Mouse (Mus musculus) heart, embryonic 12.5 days (tissue): ENCODE data around the gene Afg1l. TPM values are rescaled to one million over a fixed set of nuclear protein-coding genes. Genes with fewer than 3 reads are reported as not detected.

Experiments used
- ATAC-seq: fragments of 200-750 bp; cut with Nextera tagmentation; 2 replicates; pipeline ENCODE4 v1.8.0; 2017; ENCODE audit warnings: moderate TSS enrichment, moderate library complexity; ENCODE audit not compliant: insufficient number of reproducible peaks, low FRiP score
- H3K27ac ChIP-seq: fragments of 300-500 bp; sonication (generic); 2 replicates; pipeline ENCODE4 v1.5.1; 2016; ENCODE audit warnings: mild to moderate bottlenecking, moderate library complexity; ENCODE audit not compliant: poor library complexity, severe bottlenecking
- H3K27me3 ChIP-seq: fragments of 300-500 bp; sonication (generic); replicated peaks from 2 replicates; pipeline ENCODE4 v1.6.1; 2016; ENCODE audit warnings: mild to moderate bottlenecking, moderate library complexity
- H3K36me3 ChIP-seq: fragments of 300-500 bp; sonication (generic); 2 replicates; pipeline ENCODE4 v1.6.1; 2016; ENCODE audit warnings: mild to moderate bottlenecking, moderate library complexity
- H3K4me1 ChIP-seq: fragments of 300-500 bp; sonication (generic); replicated peaks from 2 replicates; pipeline ENCODE4 v1.6.1; 2016; ENCODE audit warnings: mild to moderate bottlenecking
- H3K4me2 ChIP-seq: fragments of 300-500 bp; sonication (generic); 2 replicates; pipeline ENCODE4 v1.6.1; 2016; ENCODE audit warnings: mild to moderate bottlenecking, moderate library complexity
- H3K4me3 ChIP-seq: fragments of 300-500 bp; sonication (generic); 2 replicates; pipeline ENCODE4 v1.5.1; 2016; ENCODE audit warnings: mild to moderate bottlenecking
- H3K9ac ChIP-seq: fragments of 300-500 bp; sonication (generic); 2 replicates; pipeline ENCODE4 v1.6.1; 2016; ENCODE audit warnings: mild to moderate bottlenecking, moderate library complexity
- H3K9me3 ChIP-seq: fragments of 300-500 bp; sonication (generic); replicated peaks from 2 replicates; pipeline ENCODE4 v1.6.1; 2016; ENCODE audit warnings: mild to moderate bottlenecking, moderate library complexity
- WGBS: fragments of 180-500 bp; shearing (Covaris S2); methylation state at CpG from one replicate; pipeline ENCODE4 v1.1.7; 2016; 5-methylcytosine and 5-hydroxymethylcytosine counted together
- polyA plus RNA-seq: library from polyadenylated mRNA; unstranded; fragments of >200 nt; fragmentation: Nextera tagmentation; extraction: Ambion mirVana; gene quantifications from 2 replicates; pipeline ENCODE4 v1.2.1, GENCODE M21; 2016

Gene Afg1l
- polyA plus RNA-seq, 1 experiment from 2014 or later = 13.5 TPM

DNA sequence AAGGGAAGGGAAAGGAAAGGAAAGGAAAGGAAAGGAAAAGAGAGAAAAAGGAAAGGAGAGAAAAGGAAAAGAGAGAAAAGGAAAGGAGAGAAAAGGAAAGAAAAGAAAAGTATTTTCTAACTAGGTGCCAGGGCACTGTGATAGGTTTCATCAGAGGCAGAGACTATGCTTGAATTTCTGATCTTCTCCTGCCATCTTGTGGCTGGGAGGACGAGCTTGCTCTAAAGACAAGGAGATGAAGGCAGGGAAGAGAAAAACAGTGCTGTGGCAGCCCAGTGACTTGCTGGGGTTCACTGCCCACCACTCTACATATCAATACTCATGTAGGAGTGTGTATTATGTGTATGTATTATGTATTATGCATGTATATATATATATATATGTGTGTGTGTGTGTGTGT lies 183.3 kb downstream of the Afg1l start:
- Histone ChIP-seq H3K27me3 (no peaks in the 10 kb centered on the region), H3K36me3 (no peaks in the 10 kb centered on the region), H3K9ac (no peak overlapping the region), H3K4me1 (peaks cover 11% of the 10 kb centered on the region; the same call in 1 of the 2 replicates), H3K27ac (no peak overlapping the region), H3K4me3 (no peak overlapping the region), H3K9me3 (0 out of 2 replicates have a peak, but pooled peaks cover 3% of the 10 kb centered on the region), H3K4me2 (no peak overlapping the region)
- no peak for ATAC-seq
- WGBS = 0% methylated on average over 1 of the region's 1 CpGs

DNA sequence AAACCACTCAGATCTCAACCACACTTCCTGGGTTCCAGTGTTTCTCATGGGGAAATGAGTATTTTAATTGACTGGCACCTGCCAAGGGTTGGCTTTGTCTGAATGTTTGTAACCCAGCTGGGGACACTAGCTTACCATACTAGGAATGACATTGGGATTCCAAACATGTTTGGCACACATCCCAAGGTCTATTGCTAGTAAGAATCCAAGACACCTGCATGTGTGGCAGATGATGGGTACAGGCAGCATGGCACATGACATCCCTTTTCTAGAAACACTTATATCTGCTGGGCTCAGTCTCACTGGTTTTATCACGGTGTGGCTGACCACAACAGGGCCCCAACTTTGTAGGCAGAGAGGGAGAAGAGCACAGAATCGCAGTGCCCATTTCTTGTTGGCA lies 184.0 kb downstream of the Afg1l start:
- Histone ChIP-seq H3K4me2 (no peak overlapping the region), H3K27me3 (no peaks in the 10 kb centered on the region; the same call in 1 of the 2 replicates), H3K27ac (no peak overlapping the region), H3K9me3 (0 out of 2 replicates have a peak, but pooled peaks cover 3% of the 10 kb centered on the region), H3K36me3 (no peaks in the 10 kb centered on the region), H3K9ac (no peak overlapping the region), H3K4me1 (peaks cover 11% of the 10 kb centered on the region; the same call in 1 of the 2 replicates), H3K4me3 (no peak overlapping the region)
- WGBS = 58% methylated on average over 2 of the region's 2 CpGs
- no peak for ATAC-seq

DNA sequence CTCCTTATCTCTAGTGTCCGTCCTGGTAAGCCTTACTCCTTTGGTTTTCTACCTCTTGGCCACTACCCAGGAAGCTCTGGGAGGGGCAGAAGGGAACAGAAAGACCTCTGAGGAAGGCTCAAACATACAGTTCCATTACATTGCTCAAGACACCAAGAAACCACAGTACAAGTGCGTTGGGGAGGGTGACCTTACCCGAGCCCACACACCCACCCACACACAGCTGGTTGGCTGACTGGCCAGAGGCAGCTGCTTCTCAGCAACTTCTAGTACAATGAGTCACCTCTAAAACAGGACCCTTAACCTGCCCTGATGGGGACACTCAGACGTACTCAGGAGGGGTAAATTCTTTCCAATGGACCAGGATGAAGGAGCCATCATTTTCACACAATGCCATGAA lies 184.5 kb downstream of the Afg1l start:
- Histone ChIP-seq H3K9ac (no peak overlapping the region), H3K27me3 (no peaks in the 10 kb centered on the region; the same call in 1 of the 2 replicates), H3K36me3 (no peaks in the 10 kb centered on the region), H3K4me2 (no peak overlapping the region), H3K4me3 (no peak overlapping the region), H3K9me3 (0 out of 2 replicates have a peak, but pooled peaks cover 3% of the 10 kb centered on the region), H3K4me1 (peaks cover 11% of the 10 kb centered on the region; the same call in 1 of the 2 replicates), H3K27ac (no peak overlapping the region)
- no peak for ATAC-seq
- WGBS = 49% methylated on average over 4 of the region's 4 CpGs

DNA sequence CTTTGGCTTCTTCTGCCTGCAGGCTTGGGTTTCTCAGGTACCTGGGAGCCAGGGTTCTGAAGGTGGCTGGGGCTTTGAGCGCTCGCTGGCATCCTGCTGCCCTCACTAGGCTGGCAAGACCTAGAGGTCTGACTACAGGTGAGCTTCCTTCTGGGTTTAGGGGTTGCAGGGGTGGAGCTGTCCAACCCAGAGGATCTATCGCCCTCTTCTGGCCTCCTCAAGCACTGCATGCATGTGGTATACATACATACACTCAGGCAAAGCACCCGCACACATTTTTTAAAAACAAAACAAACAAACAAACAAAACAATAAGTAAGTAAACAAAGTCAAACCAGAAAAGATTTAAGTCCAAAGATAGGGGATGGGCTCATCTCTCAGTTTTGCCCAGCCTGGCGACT lies 187.0 kb downstream of the Afg1l start:
- H3K4me3 ChIP-seq = no peak overlapping the region
- no peaks in the 10 kb centered on the region for H3K36me3 ChIP-seq
- peaks cover 11% of the 10 kb centered on the region; the same call in 1 of the 2 replicates for H3K4me1 ChIP-seq
- H3K4me2 ChIP-seq = no peak overlapping the region
- no peaks in the 10 kb centered on the region; the same call in 1 of the 2 replicates for H3K27me3 ChIP-seq
- H3K9me3 ChIP-seq = peaks cover 5% of the 10 kb centered on the region
- 61% methylated on average over 5 of the region's 5 CpGs for WGBS
- H3K27ac ChIP-seq = no peak overlapping the region
- no peak overlapping the region for H3K9ac ChIP-seq
- ATAC-seq = 0 out of 2 replicates have a peak, but pooled peaks have one; percentile 18

DNA sequence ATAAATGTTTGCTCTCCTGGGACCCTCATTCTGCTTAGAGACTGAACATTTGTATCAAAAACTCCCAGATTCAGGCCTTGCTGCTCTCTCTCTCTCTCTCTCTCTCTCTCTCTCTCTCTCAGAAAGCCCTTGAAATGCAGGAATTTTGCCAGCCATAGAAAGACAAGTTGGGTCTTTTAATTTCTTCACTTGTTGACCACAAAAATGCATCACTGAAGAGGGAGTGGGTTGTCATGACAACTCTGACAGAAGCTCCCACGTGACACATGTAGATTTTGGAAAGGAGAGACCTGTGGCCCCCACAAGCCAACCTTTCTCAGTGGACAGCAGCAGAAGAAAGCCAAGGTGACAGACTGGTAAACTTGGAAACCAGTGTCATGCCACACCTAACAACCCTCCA lies 190.7 kb downstream of the Afg1l start:
- Histone ChIP-seq H3K27ac (no peak overlapping the region), H3K27me3 (no peaks in the 10 kb centered on the region; the same call in 1 of the 2 replicates), H3K9me3 (peaks cover 19% of the 10 kb centered on the region), H3K36me3 (no peaks in the 10 kb centered on the region), H3K4me3 (no peak overlapping the region), H3K4me1 (no peaks in the 10 kb centered on the region), H3K4me2 (no peak overlapping the region), H3K9ac (no peak overlapping the region)
- WGBS = 74% methylated on average over 1 of the region's 1 CpGs
- no peak for ATAC-seq

DNA sequence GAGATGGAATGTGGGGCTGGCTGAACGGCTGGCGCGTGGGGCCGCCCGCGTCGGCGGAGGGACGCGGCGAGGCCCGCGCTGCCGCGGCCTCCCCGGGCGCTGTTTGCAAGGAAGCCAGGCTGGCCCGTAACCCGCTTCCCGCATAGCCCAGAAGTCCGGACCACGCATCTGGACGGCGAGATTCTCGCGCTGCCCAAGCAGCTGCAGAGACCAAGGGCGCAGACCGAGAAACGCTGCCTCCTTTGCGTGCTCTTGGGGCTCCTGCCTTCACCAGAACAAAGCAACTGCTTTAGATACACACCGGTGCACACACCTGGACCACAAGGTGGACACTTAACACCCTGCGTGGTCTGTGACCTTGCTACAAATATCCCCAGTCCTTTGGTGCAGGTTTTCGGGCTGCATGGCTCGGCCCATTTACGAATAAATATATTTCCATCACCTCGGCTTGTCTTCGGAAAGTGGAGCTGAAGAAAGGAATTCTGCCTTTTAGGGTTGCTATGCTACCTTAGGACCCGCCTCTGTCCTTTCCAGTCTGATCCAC lies 200.0 kb downstream of the Afg1l start:
- H3K9me3 ChIP-seq = no peaks in the 10 kb centered on the region
- WGBS = 2% methylated on average over 38 of the region's 38 CpGs
- no peak; the same call in 1 of the 2 replicates for ATAC-seq
- H3K27ac ChIP-seq = peak overlapping the region; percentile 98
- H3K4me2 ChIP-seq = peak overlapping the region; percentile 93
- 0 out of 2 replicates have a peak, but pooled peaks cover 5% of the 10 kb centered on the region for H3K27me3 ChIP-seq
- no peaks in the 10 kb centered on the region for H3K36me3 ChIP-seq
- peak overlapping the region; percentile 93 for H3K4me3 ChIP-seq
- H3K9ac ChIP-seq = peak overlapping the region; percentile 80
- H3K4me1 ChIP-seq = peaks cover 22% of the 10 kb centered on the region

DNA sequence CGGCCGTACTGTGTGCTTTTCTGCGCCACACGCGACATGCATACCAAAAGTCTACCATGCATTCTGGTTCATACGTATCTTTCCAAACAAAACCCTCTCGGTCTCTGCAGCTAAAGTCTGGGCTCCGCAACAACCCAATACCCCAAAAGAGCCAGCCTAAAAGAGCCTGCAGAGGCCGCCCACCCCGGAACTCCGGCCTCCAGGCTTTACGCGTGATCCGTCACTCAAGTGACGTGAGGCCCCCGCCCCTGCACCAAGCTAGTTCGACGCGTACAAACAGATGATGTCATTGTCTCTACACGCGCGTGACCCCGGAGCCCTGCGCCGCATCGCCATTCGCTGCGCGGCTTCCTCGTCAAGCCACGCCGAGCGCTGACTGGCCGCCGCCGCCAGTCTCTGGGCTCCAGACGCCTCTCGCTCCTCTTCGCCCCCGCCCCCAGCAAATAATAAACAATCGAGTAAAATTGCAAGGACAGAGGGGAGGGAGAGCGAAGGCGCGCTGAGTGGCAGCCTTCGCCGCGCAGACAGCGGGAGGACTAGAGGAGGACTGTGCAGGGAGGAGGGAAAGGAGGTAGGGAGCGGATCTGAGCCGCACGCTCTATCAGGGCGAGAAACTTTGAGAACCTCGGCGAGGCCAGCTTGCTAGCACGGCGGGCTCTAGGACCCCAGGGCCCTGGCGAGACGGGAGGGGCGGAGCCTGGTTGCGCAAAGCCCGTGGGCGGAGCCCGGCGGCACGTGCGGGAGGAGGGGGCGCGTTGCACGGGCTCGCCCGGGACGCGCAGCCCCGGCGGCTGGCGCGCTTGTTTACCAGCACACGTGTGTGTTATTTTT lies 200.7 kb downstream of the Afg1l start:
- peaks cover 25% of the 10 kb centered on the region for H3K4me1 ChIP-seq
- H3K27ac ChIP-seq = peak overlapping the region; percentile 98
- no peaks in the 10 kb centered on the region for H3K36me3 ChIP-seq
- peak overlapping the region; percentile 93 for H3K9ac ChIP-seq
- no peaks in the 10 kb centered on the region for H3K9me3 ChIP-seq
- WGBS = under 1% methylated on average over 77 of the region's 78 CpGs
- H3K4me3 ChIP-seq = peak overlapping the region; percentile 93
- peak; percentile 90 for ATAC-seq
- H3K4me2 ChIP-seq = peak overlapping the region; percentile 93
- H3K27me3 ChIP-seq = 0 out of 2 replicates have a peak, but pooled peaks cover 5% of the 10 kb centered on the region

DNA sequence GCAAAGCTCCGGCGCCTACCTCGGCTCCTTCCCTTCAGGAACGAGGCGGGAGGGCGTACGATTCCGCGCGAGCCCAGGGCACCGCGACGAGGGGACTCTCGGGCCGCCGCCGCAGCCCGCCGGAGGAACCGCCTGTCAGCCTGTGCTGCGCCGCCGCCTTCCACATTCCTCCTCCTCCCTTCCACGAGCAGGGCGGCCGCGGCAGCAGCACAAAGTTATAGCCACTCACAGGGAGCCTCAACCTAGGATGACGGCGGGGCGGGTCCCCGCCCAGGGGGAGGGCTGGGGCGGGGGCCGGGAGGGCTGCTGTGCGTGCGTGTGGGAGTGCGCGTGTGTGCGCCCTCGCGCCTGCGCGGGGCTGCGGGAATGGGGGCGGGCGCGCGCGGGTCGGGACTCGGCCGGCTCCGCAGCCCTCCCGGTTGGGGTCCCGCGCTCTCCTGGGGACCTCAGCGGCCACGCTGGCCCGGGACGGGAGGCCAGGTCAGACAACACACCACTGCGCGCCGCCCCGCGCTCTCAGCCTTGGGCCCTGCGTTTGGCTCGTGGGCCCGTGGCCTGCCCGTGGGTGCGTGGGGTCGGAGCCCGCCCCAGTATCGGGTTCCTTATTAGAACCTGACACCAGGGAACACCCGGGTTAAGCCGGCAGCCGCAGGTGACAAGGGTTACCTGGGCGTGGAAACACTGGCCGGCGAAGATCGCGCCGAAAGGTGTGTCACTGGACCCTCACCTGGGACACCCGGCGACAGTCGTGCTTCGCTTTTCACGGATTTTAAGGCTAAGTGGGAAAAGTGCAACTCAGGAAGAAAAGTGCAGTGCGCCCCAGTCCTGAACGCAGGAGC lies 201.6 kb downstream of the Afg1l start, which contains the start of gene Foxo3:
Gene Foxo3 (minus strand): TSS at position 249 of the 839 bp plus-strand sequence.
- H3K4me2 ChIP-seq = peak within 1 kb of the TSS; percentile 93
- 0 out of 2 replicates have a peak, but pooled peaks cover 5% of the 10 kb centered on the region for H3K27me3 ChIP-seq
- peak; percentile 83 for ATAC-seq
- H3K4me3 ChIP-seq = peak within 1 kb of the TSS; percentile 93
- peak within 1 kb of the TSS; percentile 93 for H3K9ac ChIP-seq
- WGBS = under 1% methylated on average over 85 of the region's 88 CpGs
- peak within 1 kb of the TSS; percentile 98 for H3K27ac ChIP-seq
- H3K36me3 ChIP-seq = 0 out of 2 replicates have a peak, but pooled peaks cover 5% of the 10 kb centered on the region
- H3K9me3 ChIP-seq = no peaks in the 10 kb centered on the region
- H3K4me1 ChIP-seq = peaks cover 33% of the 10 kb centered on the region

DNA sequence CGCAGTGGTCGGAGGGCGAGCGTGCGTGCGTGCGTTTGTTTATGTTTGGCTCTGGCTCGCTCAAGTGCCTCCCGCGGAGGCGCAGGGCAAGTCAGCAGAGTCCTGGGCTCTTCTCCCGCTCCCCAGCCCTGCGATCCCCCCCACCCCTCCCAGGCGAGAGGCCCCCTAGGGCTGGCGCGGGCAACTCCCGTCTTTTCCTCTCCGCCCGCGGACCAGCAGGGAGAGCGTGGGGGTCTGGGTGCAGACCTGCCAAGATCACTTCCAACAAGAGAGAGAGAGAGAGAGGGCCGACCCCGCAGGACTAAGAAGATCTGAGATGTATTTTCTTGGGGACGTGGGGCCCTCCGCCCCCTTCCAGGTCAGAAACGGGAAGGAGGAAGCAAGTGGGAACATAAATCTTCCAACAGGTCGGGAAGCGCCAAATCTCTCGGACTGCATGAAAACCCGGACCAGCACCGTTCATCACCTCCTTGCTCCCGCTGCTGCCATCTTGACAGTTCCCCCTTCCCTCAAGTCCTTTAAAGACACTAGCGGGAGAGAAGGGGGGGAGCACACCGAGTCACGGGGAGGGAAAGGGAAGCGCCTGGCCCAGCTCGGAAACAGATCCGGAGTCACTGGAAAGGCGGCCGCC lies 202.4 kb downstream of the Afg1l start:
- peak overlapping the region; percentile 98 for H3K27ac ChIP-seq
- no peak for ATAC-seq
- H3K4me2 ChIP-seq = peak overlapping the region; percentile 93
- H3K4me3 ChIP-seq = peak overlapping the region; percentile 93
- H3K9me3 ChIP-seq = no peaks in the 10 kb centered on the region
- H3K9ac ChIP-seq = peak overlapping the region; percentile 93
- H3K27me3 ChIP-seq = 0 out of 2 replicates have a peak, but pooled peaks cover 5% of the 10 kb centered on the region
- H3K36me3 ChIP-seq = 0 out of 2 replicates have a peak, but pooled peaks cover 5% of the 10 kb centered on the region
- WGBS = 1% methylated on average over 40 of the region's 40 CpGs
- H3K4me1 ChIP-seq = peaks cover 40% of the 10 kb centered on the region

DNA sequence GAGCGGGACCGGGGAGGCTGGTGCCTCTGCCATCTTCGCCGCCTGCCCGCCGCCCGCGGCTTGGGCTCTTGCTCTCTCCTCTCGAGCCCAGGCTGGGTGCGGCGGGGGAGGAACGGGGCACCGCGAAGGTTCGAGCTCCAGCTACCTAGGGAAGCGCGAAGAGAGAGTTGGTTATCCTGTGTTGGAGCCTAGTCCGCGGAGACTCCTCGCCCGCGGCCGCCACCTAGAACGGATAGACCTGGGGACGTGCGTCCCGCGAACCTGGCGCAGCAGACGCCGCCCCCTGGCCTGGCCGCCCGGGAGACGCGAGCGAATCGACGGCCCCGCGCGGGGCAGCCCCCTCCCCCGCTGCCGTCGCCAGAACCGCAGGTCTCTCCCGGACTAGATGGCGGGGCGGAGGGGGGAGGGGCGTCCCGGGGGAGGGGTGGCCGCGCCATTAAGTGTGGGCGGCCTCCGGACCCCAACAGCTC lies 202.9 kb downstream of the Afg1l start:
- H3K27ac ChIP-seq = peak overlapping the region; percentile 98
- H3K36me3 ChIP-seq = 0 out of 2 replicates have a peak, but pooled peaks cover 5% of the 10 kb centered on the region
- H3K27me3 ChIP-seq = 0 out of 2 replicates have a peak, but pooled peaks cover 2% of the 10 kb centered on the region
- no peak for ATAC-seq
- peak overlapping the region; percentile 93 for H3K4me3 ChIP-seq
- under 1% methylated on average over 49 of the region's 54 CpGs for WGBS
- H3K4me2 ChIP-seq = peak overlapping the region; percentile 93
- H3K9me3 ChIP-seq = no peaks in the 10 kb centered on the region
- H3K4me1 ChIP-seq = peaks cover 45% of the 10 kb centered on the region
- peak overlapping the region; percentile 93 for H3K9ac ChIP-seq
